Mouse (Mus musculus): ENCODE measurements around the gene Smim24. TPM values are rescaled to one million over a fixed set of nuclear protein-coding genes. Genes with fewer than 3 reads are reported as not detected.

The Smim24 gene
- polyA plus RNA-seq, 1 experiment from 2014 or later = 4.2 TPM

DNA sequence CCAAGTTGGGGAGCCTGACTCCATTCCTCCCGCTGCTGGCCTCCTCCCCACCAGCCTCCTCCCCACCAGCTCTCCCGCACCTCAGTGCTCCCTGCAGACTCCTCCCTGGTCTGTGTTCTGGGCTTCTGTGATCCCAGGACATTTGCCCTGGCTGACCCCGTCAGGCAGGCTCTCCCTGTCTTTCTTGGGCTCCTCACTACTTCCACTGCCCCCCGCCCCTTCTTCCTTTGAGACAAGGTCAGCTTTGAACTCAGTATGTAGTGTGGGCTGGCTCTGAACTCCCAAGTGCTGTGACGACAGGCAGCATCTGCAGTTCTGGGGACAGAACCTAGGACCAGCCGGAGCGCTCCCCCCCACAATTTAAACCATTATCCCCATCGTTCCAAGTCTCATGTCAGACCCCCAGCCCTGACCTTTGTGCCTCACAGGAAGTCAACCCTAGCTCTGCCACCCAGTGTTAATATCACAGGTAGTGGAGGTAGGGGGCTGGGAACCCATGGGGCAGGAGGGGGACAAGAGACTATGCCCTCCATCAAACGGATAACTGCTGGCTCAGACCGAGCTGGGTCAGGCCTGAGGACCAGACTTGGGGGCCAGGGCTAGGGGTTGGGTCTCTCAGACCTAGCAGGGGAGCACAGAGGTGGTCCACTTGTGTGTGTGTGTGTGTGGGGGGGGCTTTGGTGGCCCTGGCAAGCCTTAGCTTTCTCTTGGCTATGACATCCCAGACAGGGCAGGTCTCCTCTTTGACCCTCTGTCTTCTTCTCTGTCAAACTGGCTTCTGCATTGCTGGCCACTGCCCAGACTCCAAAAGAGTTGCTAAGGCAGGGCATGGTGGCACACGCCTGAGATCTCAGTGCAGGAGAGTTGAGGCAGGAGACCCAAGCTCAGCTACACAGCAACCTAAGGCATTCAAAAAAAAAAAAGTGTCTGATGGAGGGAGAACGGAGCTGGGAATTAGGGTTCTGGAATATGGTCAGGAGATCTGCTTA lies 24.7 kb downstream of the Smim24 start:
- peak overlapping the region; percentile 63 for H3K9ac ChIP-seq (ENCODE audit: low read depth, low read length)
- peak overlapping the region; percentile 84 for H3K4me2 ChIP-seq
- H3K27ac ChIP-seq (ENCODE audit: low read depth, low read length) = no peak overlapping the region; the same call in 1 of the 2 replicates
- H3K36me3 ChIP-seq (ENCODE audit: control insufficient read depth, insufficient read depth, low read length) = no peaks in the 10 kb centered on the region
- 45% methylated on average over 12 of the region's 12 CpGs for WGBS (ENCODE audit: insufficient replicate concordance)
- peaks cover 7% of the 10 kb centered on the region; the same call in 1 of the 2 replicates for H3K27me3 ChIP-seq (ENCODE audit: control insufficient read depth, insufficient read depth, low read length)
- ATAC-seq (replicated peaks; ENCODE audit: insufficient number of reproducible peaks, low FRiP score, low TSS enrichment) = no peak
- H3K4me1 ChIP-seq (ENCODE audit: control insufficient read depth, insufficient read depth, low read length) = peaks cover 65% of the 10 kb centered on the region
- peak overlapping the region; percentile 37 for H3K4me3 ChIP-seq (ENCODE audit: low read depth, low read length)
- H3K9me3 ChIP-seq (replicated peaks; ENCODE audit: control insufficient read depth, low read length) = no peaks in the 10 kb centered on the region

DNA sequence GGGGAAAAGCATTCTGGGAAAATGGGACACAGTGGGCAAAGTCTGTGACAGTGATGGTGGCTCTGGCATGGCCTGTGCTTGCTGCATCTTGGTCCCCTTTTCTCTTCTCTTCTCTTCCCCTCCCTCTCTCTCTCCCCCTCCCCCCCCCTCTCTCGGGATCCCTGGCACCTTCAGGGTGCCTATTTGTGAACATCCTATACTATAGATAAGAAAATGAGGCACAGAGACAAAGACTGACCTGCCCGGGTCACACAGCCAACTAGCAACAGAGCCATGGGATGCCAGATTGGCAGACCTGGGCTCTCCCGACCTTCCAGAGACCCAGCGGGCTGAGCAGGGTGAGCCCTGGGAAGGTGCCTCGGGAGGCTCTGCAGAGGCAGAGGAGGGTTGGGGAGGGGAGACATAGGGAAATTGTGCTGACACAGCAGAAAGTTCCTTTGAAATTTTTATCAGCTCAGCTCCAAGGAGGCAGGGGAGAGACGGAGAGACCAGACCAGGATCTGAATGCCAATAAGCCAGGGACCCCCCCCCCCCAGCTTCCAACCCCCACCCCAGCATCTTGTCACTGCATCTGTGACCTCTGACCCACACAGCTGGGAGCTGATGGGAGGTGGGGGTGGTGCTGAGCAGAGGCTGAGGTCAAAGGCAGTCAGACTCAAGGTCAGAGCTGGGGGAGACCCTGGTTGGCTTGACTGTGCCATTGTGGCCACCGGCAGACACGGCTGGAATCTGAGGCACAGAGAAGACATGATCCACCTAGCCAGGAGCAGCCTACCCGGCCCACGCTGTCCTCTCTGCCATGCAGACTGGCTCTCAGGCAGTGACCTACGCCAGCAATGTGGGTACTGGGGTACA lies 25.6 kb downstream of the Smim24 start:
- 49% methylated on average over 11 of the region's 11 CpGs for WGBS (ENCODE audit: insufficient replicate concordance)
- Histone ChIP-seq H3K9me3 (replicated peaks; ENCODE audit: control insufficient read depth, low read length) (no peaks in the 10 kb centered on the region), H3K4me2 (no peak overlapping the region), H3K27ac (ENCODE audit: low read depth, low read length) (no peak overlapping the region), H3K4me3 (ENCODE audit: low read depth, low read length) (no peak overlapping the region), H3K36me3 (ENCODE audit: control insufficient read depth, insufficient read depth, low read length) (no peaks in the 10 kb centered on the region), H3K27me3 (ENCODE audit: control insufficient read depth, insufficient read depth, low read length) (peaks cover 7% of the 10 kb centered on the region; the same call in 1 of the 2 replicates), H3K4me1 (ENCODE audit: control insufficient read depth, insufficient read depth, low read length) (peaks cover 56% of the 10 kb centered on the region), H3K9ac (ENCODE audit: low read depth, low read length) (0 out of 2 replicates have a peak overlapping the region, but pooled peaks have one; percentile 22)
- no peak for ATAC-seq (replicated peaks; ENCODE audit: insufficient number of reproducible peaks, low FRiP score, low TSS enrichment)

DNA sequence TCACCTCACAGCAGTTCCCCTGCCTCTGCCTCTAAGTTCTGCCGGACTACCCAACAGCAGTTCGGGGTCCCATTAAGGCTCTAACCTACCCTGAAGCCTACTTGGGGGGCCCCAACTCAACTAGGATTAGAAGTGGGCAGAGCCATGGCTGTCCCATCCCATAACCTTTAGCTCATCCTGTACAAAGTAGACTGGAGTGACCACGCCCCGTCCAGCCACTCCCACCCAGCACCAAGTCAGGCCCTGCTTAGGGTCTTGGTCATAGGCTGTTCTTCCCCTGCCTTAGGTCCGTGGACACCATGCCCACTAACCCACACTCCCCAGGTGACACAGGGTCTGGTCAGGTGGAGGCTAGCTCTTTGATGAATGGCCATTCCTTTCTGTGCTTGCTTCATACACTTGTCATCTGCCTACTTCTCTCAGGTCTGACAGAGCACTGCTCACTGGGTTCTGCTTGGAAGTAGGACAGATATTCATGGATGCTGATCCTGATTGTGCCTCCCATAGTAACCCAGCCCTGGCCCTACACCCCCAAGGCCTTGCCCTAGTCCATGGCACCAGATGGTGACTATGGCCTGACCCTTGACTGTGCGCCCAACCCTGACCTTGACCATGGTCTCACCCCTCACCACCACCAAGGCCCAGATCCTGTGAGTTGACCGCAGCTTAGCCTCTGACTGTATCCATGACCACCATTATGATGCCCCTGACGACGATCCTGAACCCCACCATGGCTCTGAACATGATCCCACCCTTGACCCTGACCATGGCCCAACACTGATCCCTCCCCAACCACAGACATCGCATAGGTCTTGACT lies 26.5 kb downstream of the Smim24 start:
- Histone ChIP-seq H3K4me1 (ENCODE audit: control insufficient read depth, insufficient read depth, low read length) (peaks cover 51% of the 10 kb centered on the region), H3K9me3 (replicated peaks; ENCODE audit: control insufficient read depth, low read length) (no peaks in the 10 kb centered on the region), H3K4me2 (no peak overlapping the region), H3K27me3 (ENCODE audit: control insufficient read depth, insufficient read depth, low read length) (peaks cover 7% of the 10 kb centered on the region; the same call in 1 of the 2 replicates), H3K36me3 (ENCODE audit: control insufficient read depth, insufficient read depth, low read length) (no peaks in the 10 kb centered on the region), H3K9ac (ENCODE audit: low read depth, low read length) (0 out of 2 replicates have a peak overlapping the region, but pooled peaks have one; percentile 22), H3K4me3 (ENCODE audit: low read depth, low read length) (no peak overlapping the region), H3K27ac (ENCODE audit: low read depth, low read length) (no peak overlapping the region)
- no peak for ATAC-seq (replicated peaks; ENCODE audit: insufficient number of reproducible peaks, low FRiP score, low TSS enrichment)
- 84% methylated on average over 10 of the region's 10 CpGs for WGBS (ENCODE audit: insufficient replicate concordance)

GRCm38 (mm10) chr10:81420191-81420767 lies 27.4 kb downstream of the Smim24 start:
- ATAC-seq (replicated peaks; ENCODE audit: insufficient number of reproducible peaks, low FRiP score, low TSS enrichment) = no peak
- H3K9me3 ChIP-seq (replicated peaks; ENCODE audit: control insufficient read depth, low read length) = no peaks in the 10 kb centered on the region
- H3K27me3 ChIP-seq (ENCODE audit: control insufficient read depth, insufficient read depth, low read length) = peaks cover 9% of the 10 kb centered on the region
- H3K36me3 ChIP-seq (ENCODE audit: control insufficient read depth, insufficient read depth, low read length) = no peaks in the 10 kb centered on the region
- peaks cover 46% of the 10 kb centered on the region for H3K4me1 ChIP-seq (ENCODE audit: control insufficient read depth, insufficient read depth, low read length)
- H3K27ac ChIP-seq (ENCODE audit: low read depth, low read length) = no peak overlapping the region
- 77% methylated on average over 40 of the region's 40 CpGs for WGBS (ENCODE audit: insufficient replicate concordance)
- H3K9ac ChIP-seq (ENCODE audit: low read depth, low read length) = no peak overlapping the region
- no peak overlapping the region for H3K4me3 ChIP-seq (ENCODE audit: low read depth, low read length)
- no peak overlapping the region for H3K4me2 ChIP-seq

DNA sequence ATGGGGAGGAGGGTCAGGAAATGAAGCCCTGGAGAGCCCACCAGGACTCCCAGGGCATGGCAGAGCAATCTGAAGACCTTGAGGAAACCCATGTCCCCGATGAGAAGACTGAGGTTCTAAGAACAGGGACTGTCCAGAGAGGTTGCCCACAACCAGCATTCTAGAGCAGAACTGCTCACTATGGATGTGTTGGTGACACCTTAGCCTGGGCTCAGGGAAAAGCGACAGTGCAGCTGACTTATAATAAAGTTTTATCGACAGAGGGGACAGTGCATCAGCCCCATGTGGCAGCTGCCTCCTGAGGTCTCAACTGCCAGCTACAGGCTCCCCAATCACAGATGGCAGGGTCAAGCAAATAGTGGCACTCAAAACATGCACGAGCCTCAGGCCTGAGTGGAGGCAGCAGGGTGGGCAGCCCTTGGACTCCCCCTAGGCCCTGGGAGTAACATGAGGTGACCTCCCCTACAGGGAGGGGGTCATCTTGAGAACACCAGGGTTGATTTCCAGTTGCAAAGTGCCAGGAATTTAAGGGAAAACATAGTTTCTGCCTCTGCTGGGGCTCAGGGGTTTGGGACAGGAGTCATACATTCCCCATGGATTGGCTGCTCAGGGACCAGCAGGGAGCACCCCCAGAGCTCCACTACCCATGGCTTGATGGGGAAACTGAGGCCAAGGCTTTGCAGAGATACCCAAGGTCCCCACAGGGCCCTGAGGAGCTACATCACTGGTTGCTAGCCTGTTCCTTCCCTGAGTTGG lies 28.4 kb downstream of the Smim24 start:
- Histone ChIP-seq H3K4me1 (ENCODE audit: control insufficient read depth, insufficient read depth, low read length) (peaks cover 41% of the 10 kb centered on the region), H3K27ac (ENCODE audit: low read depth, low read length) (no peak overlapping the region), H3K9ac (ENCODE audit: low read depth, low read length) (no peak overlapping the region), H3K4me2 (no peak overlapping the region), H3K27me3 (ENCODE audit: control insufficient read depth, insufficient read depth, low read length) (peaks cover 13% of the 10 kb centered on the region), H3K36me3 (ENCODE audit: control insufficient read depth, insufficient read depth, low read length) (no peaks in the 10 kb centered on the region), H3K9me3 (replicated peaks; ENCODE audit: control insufficient read depth, low read length) (no peaks in the 10 kb centered on the region), H3K4me3 (ENCODE audit: low read depth, low read length) (no peak overlapping the region)
- no peak for ATAC-seq (replicated peaks; ENCODE audit: insufficient number of reproducible peaks, low FRiP score, low TSS enrichment)
- WGBS (ENCODE audit: insufficient replicate concordance) = 74% methylated on average over 4 of the region's 4 CpGs

- WGBS (ENCODE audit: insufficient replicate concordance) = 65% methylated on average over 5 of the region's 5 CpGs
- Histone ChIP-seq H3K4me2 (no peak overlapping the region), H3K4me1 (ENCODE audit: control insufficient read depth, insufficient read depth, low read length) (peaks cover 39% of the 10 kb centered on the region), H3K27me3 (ENCODE audit: control insufficient read depth, insufficient read depth, low read length) (peaks cover 13% of the 10 kb centered on the region), H3K27ac (ENCODE audit: low read depth, low read length) (no peak overlapping the region), H3K9ac (ENCODE audit: low read depth, low read length) (no peak overlapping the region), H3K9me3 (replicated peaks; ENCODE audit: control insufficient read depth, low read length) (no peaks in the 10 kb centered on the region), H3K4me3 (ENCODE audit: low read depth, low read length) (no peak overlapping the region), H3K36me3 (ENCODE audit: control insufficient read depth, insufficient read depth, low read length) (no peaks in the 10 kb centered on the region)
- no peak for ATAC-seq (replicated peaks; ENCODE audit: insufficient number of reproducible peaks, low FRiP score, low TSS enrichment)
Measured at GRCm38 (mm10) chr10:81421797-81422100, 28.9 kb downstream of the Smim24 start.

- no peak overlapping the region for H3K9ac ChIP-seq (ENCODE audit: low read depth, low read length)
- ATAC-seq (replicated peaks; ENCODE audit: insufficient number of reproducible peaks, low FRiP score, low TSS enrichment) = no peak
- no peaks in the 10 kb centered on the region for H3K36me3 ChIP-seq (ENCODE audit: control insufficient read depth, insufficient read depth, low read length)
- no peak overlapping the region for H3K4me2 ChIP-seq
- H3K27ac ChIP-seq (ENCODE audit: low read depth, low read length) = no peak overlapping the region
- no peak overlapping the region for H3K4me3 ChIP-seq (ENCODE audit: low read depth, low read length)
- peaks cover 14% of the 10 kb centered on the region for H3K27me3 ChIP-seq (ENCODE audit: control insufficient read depth, insufficient read depth, low read length)
- WGBS (ENCODE audit: insufficient replicate concordance) = 76% methylated on average over 6 of the region's 6 CpGs
- no peaks in the 10 kb centered on the region for H3K9me3 ChIP-seq (replicated peaks; ENCODE audit: control insufficient read depth, low read length)
- peaks cover 38% of the 10 kb centered on the region for H3K4me1 ChIP-seq (ENCODE audit: control insufficient read depth, insufficient read depth, low read length)
Measured at GRCm38 (mm10) chr10:81422191-81422590, 29.3 kb downstream of the Smim24 start.
